Mouse (Mus musculus) ES-CJ7 (cell line): ENCODE results near the gene Zbtb41.
A peak's percentile ranks its signal among the peaks of the same experiment; 100 is the strongest.

Source experiments
- DNase-seq: peaks from one replicate; pipeline ENCODE4 v3.0.0; 2011; ENCODE audit warnings: low read depth, low spot score

Zbtb41 gene

DNA sequence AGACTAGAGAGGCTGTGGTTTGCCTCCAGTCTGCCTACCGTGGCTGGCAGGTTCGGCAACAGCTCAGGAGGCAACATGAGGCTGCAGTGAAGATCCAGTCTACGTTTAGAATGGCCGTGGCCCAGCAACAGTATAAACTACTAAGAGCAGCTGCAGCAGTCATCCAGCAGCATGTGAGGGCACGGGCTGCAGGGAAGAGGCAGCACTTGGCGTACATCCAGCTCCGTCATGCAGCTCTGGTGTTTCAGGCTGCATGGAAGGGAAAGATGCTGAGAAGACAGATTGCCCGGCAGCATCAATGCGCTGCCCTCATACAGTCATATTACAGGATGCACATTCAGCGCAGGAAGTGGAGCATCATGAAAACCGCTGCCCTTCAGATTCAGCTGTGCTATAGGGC is 56.8 kb downstream of the Zbtb41 start:
- no peak for DNase-seq

DNA sequence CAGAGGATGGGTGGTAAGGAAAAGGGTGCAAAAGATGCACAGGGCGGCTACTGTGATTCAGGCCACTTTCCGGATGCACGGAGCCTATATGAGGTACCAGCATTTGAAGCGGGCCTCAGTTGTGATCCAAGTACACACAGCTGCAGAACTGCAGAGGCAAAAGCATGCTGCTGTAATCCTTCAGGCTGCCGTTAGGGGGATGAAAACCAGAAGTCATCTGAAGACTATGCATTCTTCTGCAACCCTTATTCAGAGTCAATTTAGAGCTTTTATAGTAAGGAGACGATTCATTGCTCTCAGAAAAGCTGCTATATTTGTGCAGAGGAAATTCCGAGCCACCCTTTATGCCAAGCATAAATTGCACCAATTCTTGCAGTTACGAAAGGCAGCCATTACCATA is 58.2 kb downstream of the Zbtb41 start:
- DNase-seq: peak; percentile 42

DNA sequence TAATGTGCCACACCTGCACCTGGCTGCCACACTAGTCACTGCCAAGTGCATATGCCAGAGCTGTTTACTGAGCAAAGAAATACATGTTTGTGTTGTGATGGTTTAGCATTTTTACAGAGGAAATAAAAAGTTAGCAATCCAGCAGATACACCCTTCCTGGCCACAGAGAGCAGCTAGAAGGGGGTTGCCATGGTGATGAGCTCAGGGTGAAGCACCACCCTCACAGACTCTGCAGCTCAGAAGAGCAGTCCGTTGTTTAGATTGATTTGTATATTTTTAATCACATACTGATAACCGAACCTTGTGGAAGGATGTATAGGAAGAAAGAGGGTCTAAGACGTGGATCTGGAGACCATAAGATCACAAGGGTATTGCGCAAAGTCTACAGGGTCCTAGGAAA is 59.1 kb downstream of the Zbtb41 start:
- DNase-seq: no peak

DNA sequence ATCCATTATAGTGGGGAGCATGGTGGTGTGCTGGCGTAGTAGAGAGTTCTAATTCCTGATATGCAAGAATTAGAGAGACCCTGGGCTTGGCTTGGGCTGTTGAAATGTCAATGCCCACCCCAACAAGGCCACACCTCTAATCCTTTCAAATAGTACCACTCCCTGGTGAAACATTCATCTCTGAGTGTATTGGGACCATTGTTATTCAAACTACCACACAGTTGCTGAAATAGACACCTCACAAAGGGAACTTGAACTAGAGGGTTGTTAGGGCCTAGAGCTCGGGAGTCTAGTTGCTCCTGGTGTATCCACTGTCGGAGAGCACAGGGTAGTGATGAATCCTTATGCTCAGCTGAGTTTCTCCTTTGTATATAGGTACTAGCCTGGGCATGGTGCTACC is 72.5 kb downstream of the Zbtb41 start:
- DNase-seq: peak; percentile 99

DNA sequence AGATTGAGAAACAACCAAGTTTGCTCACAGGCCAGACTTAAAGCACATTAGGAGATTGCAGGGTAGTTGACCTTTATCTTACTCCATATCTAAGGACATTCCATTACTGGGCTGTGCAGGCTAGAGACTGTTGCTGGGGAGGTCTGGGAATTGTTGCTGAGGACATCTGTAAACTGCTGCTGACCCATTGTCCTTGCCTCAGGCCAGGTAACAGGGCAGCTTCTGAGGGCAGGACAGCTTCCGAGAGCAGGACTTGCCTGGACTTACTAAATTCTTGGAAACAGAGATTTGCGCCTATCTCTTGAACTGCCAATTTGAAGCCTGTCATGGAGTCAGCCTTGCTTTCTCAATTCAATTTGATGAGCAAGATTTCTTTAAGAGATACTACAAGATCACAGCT is 73.3 kb downstream of the Zbtb41 start:
- no peak for DNase-seq

DNA sequence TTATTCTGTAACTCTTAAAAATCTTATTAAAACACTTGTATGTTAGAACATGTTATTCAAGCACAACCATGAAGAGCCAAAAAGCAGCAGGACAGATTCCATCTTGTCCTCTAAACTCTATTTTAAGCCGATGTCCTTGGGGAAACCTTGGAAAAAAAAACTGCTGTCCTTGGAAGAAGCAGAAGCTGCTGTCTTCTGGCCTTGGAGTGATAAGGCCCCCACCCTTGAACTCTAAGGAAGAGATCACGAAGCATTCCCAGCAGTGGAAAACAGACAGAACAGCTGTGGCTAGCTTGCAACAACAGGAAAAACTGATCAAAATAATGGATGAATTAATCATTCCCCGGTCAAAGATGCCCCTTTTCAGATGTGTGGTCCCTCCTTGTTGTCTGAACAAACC is 74.1 kb downstream of the Zbtb41 start:
- DNase-seq: peak; percentile 56

DNA sequence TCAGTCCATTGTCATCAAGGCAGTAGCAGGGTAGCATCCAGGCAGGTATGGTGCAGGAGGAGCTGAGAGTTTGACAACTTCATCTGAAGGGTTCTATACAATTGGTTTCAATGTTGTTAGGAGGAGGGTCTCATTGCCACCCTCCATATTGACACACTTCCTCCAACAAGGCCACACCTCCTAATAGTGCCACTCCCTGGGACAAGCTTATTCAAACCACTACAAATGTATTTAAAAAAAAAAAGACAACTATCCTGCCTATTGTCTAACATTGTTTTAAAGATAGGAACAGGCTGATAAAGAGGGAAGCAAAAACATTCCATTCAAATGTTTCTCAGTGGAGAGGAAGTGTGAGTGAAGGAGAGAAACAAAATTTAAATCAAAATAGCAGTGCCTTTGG is 77.7 kb downstream of the Zbtb41 start:
- DNase-seq: peak; percentile 57

DNA sequence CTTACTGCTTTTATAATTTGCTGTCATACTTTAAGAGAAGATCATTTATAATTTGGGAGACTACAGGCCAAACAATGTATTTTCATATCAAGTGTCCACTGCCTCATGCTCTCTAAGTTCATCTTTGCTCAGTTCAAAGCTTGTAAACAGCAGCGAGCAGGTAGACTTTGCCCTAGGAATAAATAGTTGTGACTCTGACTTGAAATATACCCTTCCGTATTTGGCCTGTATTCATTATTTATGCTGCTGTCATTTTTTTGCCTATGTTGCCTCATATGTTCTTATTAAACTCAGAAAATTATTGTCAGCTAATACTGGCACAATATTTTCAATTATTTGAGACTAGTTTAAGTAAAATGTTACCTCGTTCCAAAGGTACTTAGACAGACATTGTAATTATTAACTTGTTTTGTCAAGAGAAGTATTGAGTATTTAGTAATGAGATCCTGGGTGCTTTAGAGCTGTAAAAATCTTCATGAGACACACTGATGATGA is 79.2 kb downstream of the Zbtb41 start, which contains the start of gene F13b:
TSS of gene F13b (plus strand) at position 445 of the 495 bp plus-strand sequence.
- no peak for DNase-seq
